Mouse (Mus musculus) brain, embryonic 14.5 days (tissue): ENCODE data around the gene Filip1l.

Experiments used
- CTCF ChIP-seq: fragments of 200-500 bp; IDR thresholded peaks from 2 replicates; pipeline ENCODE4 v1.5.1; 2012; ENCODE audit warnings: inconsistent platforms, mild to moderate bottlenecking, moderate library complexity, borderline replicate concordance; ENCODE audit not compliant: insufficient read depth, insufficient read length; ENCODE audit errors: extremely low read depth
- POLR2A ChIP-seq: fragments of 200-500 bp; IDR thresholded peaks from 2 replicates; pipeline ENCODE4 v1.6.1; 2012; ENCODE audit warnings: mild to moderate bottlenecking, inconsistent platforms, borderline replicate concordance; ENCODE audit not compliant: poor library complexity, insufficient read depth, insufficient read length, severe bottlenecking; ENCODE audit errors: extremely low read depth

DNA sequence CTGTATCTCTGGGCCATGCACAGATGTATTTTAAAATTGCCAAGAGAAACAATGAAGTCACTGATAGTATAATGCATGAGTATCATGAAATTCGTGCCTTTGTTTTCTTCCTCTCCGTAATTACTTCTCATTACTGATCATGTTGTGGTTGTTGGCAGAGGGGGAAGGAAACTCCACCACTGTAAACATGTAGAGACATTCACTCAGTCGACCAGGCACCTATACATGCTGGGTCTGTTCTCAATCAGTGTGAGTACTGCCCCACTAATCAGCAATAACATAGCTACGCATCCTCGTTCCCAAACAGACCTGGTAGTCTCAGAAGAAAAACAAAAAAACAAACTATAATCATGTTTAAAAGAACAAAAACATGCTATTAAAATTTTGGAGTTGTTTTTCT is 149.9 kb downstream of the Filip1l start:
- no peak for TF ChIP-seq POLR2A
- no peak for TF ChIP-seq CTCF
